Mouse (Mus musculus) forebrain, embryonic 16.5 days (tissue): Measurements from ENCODE around the gene Pcdh15. TPM values are rescaled to one million over a fixed set of nuclear protein-coding genes. Genes with fewer than 3 reads are reported as not detected.
A peak's percentile ranks its signal among the peaks of the same experiment; 100 is the strongest.

Experiments used
- ATAC-seq: fragments of 200-750 bp; cut with Nextera tagmentation; 2 replicates; pipeline ENCODE4 v1.8.0; 2017; ENCODE audit warnings: mild to moderate bottlenecking, moderate library complexity
- H3K27ac ChIP-seq: fragments of 300-500 bp; sonication (generic); 2 replicates; pipeline ENCODE4 v1.5.1; 2014; ENCODE audit warnings: low read length, control low read depth
- H3K27me3 ChIP-seq: fragments of 300-500 bp; sonication (generic); replicated peaks from 2 replicates; pipeline ENCODE4 v1.6.1; 2014; ENCODE audit warnings: low read length; ENCODE audit not compliant: control insufficient read depth, insufficient read depth
- H3K36me3 ChIP-seq: fragments of 300-500 bp; sonication (generic); 2 replicates; pipeline ENCODE4 v1.6.1; 2014; ENCODE audit not compliant: control insufficient read depth, insufficient read depth
- H3K4me1 ChIP-seq: fragments of 300-500 bp; sonication (generic); replicated peaks from 2 replicates; pipeline ENCODE4 v1.6.1; 2014; ENCODE audit warnings: low read length; ENCODE audit not compliant: control insufficient read depth, insufficient read depth
- H3K4me2 ChIP-seq: fragments of 300-500 bp; sonication (generic); 2 replicates; pipeline ENCODE4 v1.6.1; 2014; ENCODE audit warnings: mild to moderate bottlenecking, low read length, control low read depth
- H3K4me3 ChIP-seq: fragments of 300-500 bp; sonication (generic); replicated peaks from 2 replicates; pipeline ENCODE4 v1.5.1; 2014; ENCODE audit warnings: mild to moderate bottlenecking, low read length, control low read depth
- H3K9ac ChIP-seq: fragments of 300-500 bp; sonication (generic); replicated peaks from 2 replicates; pipeline ENCODE4 v1.6.1; 2014; ENCODE audit warnings: low read depth, low read length, control low read depth
- H3K9me3 ChIP-seq: fragments of 300-500 bp; sonication (generic); 2 replicates; pipeline ENCODE4 v1.6.1; 2016; ENCODE audit warnings: low read length; ENCODE audit not compliant: control insufficient read depth
- WGBS: fragments of 180-500 bp; shearing (Covaris S2); extraction: QIAGEN DNeasy Blood & Tissue Kit; methylation state at CpG from one replicate; pipeline ENCODE4 v1.1.7; 2014; 5-methylcytosine and 5-hydroxymethylcytosine counted together
- polyA plus RNA-seq: library from polyadenylated mRNA; unstranded; fragments of >200 nt; fragmentation: Nextera tagmentation; extraction: Ambion mirVana; gene quantifications from 2 replicates; pipeline ENCODE4 v1.2.1, GENCODE M21; 2015

The Pcdh15 gene
- polyA plus RNA-seq, 1 experiment from 2014 or later: 6.5 TPM

GRCm38 (mm10) chr10:74116817-74117216 lies 1017.7 kb downstream of the Pcdh15 start:
- WGBS: 49% methylated on average over 1 of the region's 1 CpGs
- H3K36me3 ChIP-seq: no peaks in the 10 kb centered on the region
- H3K4me2 ChIP-seq: no peak overlapping the region
- no peak overlapping the region for H3K4me3 ChIP-seq
- H3K27me3 ChIP-seq: no peaks in the 10 kb centered on the region
- H3K4me1 ChIP-seq: no peaks in the 10 kb centered on the region
- ATAC-seq: no peak
- no peak overlapping the region for H3K27ac ChIP-seq
- H3K9me3 ChIP-seq: no peaks in the 10 kb centered on the region
- H3K9ac ChIP-seq: no peak overlapping the region

- Histone ChIP-seq H3K4me3 (no peak overlapping the region), H3K36me3 (no peaks in the 10 kb centered on the region), H3K4me2 (no peak overlapping the region), H3K9ac (no peak overlapping the region), H3K27me3 (no peaks in the 10 kb centered on the region), H3K9me3 (no peaks in the 10 kb centered on the region), H3K4me1 (no peaks in the 10 kb centered on the region), H3K27ac (no peak overlapping the region)
- ATAC-seq: no peak
- 88% methylated on average over 4 of the region's 4 CpGs for WGBS
These were observed 1024.3 kb downstream of the Pcdh15 start for GRCm38 (mm10) chr10:74123421-74123820.

DNA sequence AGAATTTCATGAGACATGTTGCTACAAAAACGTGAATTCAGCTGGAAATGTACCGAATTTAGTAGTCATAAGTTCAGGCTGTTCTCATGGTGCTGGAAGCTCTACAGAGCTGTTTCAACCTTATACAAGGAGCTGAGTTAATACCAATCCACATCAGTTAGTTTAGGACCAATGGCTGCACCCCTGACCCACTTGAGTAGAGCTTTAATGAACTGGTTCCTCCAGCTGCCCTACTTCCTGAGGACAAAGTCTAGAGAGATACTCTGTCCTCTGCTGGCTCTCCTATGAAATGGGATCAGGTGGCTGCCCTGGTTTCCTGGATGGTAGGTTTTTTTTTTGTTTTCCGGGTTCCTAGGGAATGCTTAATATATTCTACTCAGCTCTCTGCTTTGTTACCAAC lies 1030.0 kb downstream of the Pcdh15 start:
- H3K4me3 ChIP-seq: no peak overlapping the region
- H3K27ac ChIP-seq: no peak overlapping the region
- H3K36me3 ChIP-seq: no peaks in the 10 kb centered on the region
- H3K4me1 ChIP-seq: no peaks in the 10 kb centered on the region
- no peak overlapping the region for H3K9ac ChIP-seq
- no peaks in the 10 kb centered on the region for H3K27me3 ChIP-seq
- ATAC-seq: no peak
- no peaks in the 10 kb centered on the region for H3K9me3 ChIP-seq
- 82% methylated on average over 3 of the region's 3 CpGs for WGBS
- no peak overlapping the region for H3K4me2 ChIP-seq

DNA sequence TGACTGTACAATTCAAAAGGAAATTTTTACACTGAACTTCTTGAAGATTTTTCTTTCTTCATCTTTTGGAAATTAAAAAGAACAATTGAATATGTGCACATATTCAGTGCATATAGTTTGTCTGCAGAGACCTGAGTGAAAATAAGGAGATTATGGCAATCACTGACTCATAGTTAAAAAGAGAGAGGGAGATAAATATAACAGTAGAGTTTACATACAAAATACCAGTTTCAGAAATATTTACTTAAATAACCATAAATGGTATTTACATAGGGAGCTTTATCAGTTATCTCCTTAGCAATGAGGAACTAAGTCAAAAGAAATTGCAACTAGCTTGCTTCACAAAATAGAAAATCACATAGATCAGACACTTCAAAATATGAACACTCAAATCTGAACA lies 1030.5 kb downstream of the Pcdh15 start:
- no peak overlapping the region for H3K27ac ChIP-seq
- H3K27me3 ChIP-seq: no peaks in the 10 kb centered on the region
- ATAC-seq: no peak
- no peak overlapping the region for H3K4me3 ChIP-seq
- no peak overlapping the region for H3K9ac ChIP-seq
- no peaks in the 10 kb centered on the region for H3K4me1 ChIP-seq
- no peaks in the 10 kb centered on the region for H3K9me3 ChIP-seq
- H3K36me3 ChIP-seq: no peaks in the 10 kb centered on the region
- no peak overlapping the region for H3K4me2 ChIP-seq

GRCm38 (mm10) chr10:74130805-74131204 lies 1031.7 kb downstream of the Pcdh15 start:
- no peak overlapping the region for H3K27ac ChIP-seq
- ATAC-seq: no peak
- no peaks in the 10 kb centered on the region for H3K36me3 ChIP-seq
- H3K9me3 ChIP-seq: no peaks in the 10 kb centered on the region
- no peak overlapping the region for H3K4me3 ChIP-seq
- no peaks in the 10 kb centered on the region for H3K27me3 ChIP-seq
- H3K4me1 ChIP-seq: no peaks in the 10 kb centered on the region
- H3K9ac ChIP-seq: no peak overlapping the region
- 77% methylated on average over 3 of the region's 3 CpGs for WGBS
- H3K4me2 ChIP-seq: no peak overlapping the region

DNA sequence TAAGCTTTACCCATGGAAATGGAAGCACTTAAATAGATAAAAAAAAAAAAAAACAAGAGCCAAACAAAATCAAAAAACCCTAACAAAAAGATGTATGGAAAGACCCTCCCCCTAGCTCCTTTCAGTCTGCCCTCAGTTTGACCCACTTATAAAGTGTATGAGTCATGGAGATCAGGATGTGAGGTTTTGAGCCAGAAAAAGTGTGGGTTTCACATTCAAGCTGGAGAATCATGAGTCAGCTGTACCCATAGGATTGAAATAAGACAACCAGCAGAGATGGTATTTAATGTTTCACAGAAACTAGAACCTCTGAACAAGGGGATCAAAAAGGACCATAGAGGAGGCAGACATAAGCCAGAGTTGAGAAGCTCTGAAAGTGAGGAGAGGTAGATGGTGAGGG lies 1048.8 kb downstream of the Pcdh15 start:
- no peaks in the 10 kb centered on the region for H3K9me3 ChIP-seq
- H3K36me3 ChIP-seq: no peaks in the 10 kb centered on the region
- no peaks in the 10 kb centered on the region for H3K4me1 ChIP-seq

GRCm38 (mm10) chr10:74181921-74182320 lies 1082.8 kb downstream of the Pcdh15 start:
- Histone ChIP-seq H3K36me3 (no peaks in the 10 kb centered on the region), H3K4me1 (no peaks in the 10 kb centered on the region), H3K27ac (no peak overlapping the region), H3K27me3 (no peaks in the 10 kb centered on the region), H3K9me3 (no peaks in the 10 kb centered on the region), H3K4me3 (no peak overlapping the region), H3K4me2 (no peak overlapping the region), H3K9ac (no peak overlapping the region)
- 69% methylated on average over 3 of the region's 3 CpGs for WGBS
- ATAC-seq: no peak

More for the DNA sequence above, 1048.8 kb downstream of the Pcdh15 start:
- Histone ChIP-seq H3K27me3 (no peaks in the 10 kb centered on the region), H3K4me3 (no peak overlapping the region), H3K4me2 (no peak overlapping the region), H3K9ac (no peak overlapping the region), H3K27ac (no peak overlapping the region)
- ATAC-seq: no peak

DNA sequence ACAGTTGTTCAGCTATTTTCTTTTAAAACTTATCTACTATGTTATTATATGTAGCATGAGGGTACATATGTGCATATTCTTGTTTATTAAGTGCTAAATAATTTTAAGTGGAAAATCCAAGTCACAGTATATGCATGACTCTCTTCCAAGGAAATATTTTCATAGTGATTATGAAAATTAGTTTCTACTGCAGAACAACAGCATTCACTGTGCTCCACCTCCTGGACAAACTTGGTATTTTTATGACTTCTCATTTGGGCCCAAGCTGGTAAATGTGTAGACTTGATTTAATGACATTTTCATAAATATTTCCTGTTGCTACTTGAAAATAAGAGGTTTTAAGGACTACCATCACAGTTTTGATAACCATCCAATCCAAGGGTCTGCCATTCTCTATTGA lies 1104.5 kb downstream of the Pcdh15 start:
- Histone ChIP-seq H3K27me3 (no peaks in the 10 kb centered on the region), H3K27ac (no peak overlapping the region), H3K9ac (no peak overlapping the region), H3K4me1 (no peaks in the 10 kb centered on the region), H3K36me3 (no peaks in the 10 kb centered on the region), H3K9me3 (no peaks in the 10 kb centered on the region), H3K4me2 (no peak overlapping the region), H3K4me3 (no peak overlapping the region)
- ATAC-seq: peak; percentile 31

DNA sequence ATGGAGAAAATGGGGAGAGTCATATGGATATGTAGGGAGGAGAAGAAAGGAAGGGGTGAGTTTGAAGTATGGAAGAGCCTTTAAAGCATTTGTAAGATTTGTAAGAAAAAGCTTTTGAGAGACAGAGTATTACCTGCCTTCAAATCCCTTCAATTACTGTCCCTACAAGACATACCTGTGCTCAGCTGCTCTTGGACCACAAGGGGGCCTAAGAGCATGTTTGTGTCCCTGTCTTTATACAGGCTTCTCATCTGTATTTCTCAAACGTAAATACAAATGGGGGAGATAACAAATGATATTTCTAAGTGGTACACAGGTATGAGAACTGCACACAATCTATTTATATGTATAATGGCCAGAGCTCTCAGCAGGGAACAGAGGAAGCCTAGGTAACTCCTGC lies 1118.1 kb downstream of the Pcdh15 start:
- Histone ChIP-seq H3K27me3 (no peaks in the 10 kb centered on the region), H3K36me3 (no peaks in the 10 kb centered on the region), H3K9me3 (no peaks in the 10 kb centered on the region), H3K4me1 (no peaks in the 10 kb centered on the region), H3K9ac (no peak overlapping the region), H3K4me3 (no peak overlapping the region), H3K4me2 (no peak overlapping the region), H3K27ac (no peak overlapping the region)
- ATAC-seq: no peak
- WGBS: 45% methylated on average over 1 of the region's 1 CpGs

DNA sequence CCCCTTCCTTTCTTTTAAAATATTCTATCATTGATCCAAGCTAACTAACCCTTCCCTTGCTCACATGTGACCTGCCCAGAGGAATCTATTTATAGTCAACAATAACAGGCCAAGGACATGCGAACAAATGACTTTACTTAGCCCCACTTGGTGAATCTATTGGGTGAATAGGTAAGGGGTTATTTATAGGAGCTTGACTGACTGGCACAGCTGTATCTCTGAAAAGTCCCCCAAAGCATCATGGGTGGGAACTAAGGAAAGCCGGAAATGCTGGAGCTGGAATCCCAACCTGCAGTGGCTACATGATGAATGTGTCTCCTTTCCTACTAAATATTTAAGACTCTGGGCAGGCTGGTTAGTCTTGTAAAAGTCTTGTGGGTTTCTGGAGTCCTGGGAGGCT lies 1121.3 kb downstream of the Pcdh15 start:
- no peak overlapping the region for H3K4me3 ChIP-seq
- ATAC-seq: no peak
- 82% methylated on average over 2 of the region's 2 CpGs for WGBS

More for the DNA sequence above, 1121.3 kb downstream of the Pcdh15 start:
- Histone ChIP-seq H3K9ac (no peak overlapping the region), H3K27ac (no peak overlapping the region), H3K27me3 (no peaks in the 10 kb centered on the region), H3K4me1 (no peaks in the 10 kb centered on the region), H3K36me3 (no peaks in the 10 kb centered on the region), H3K4me2 (no peak overlapping the region), H3K9me3 (no peaks in the 10 kb centered on the region)
